Mouse (Mus musculus): ENCODE measurements at regions not wholly inside any gene's neighbourhood (a gene's known extent, or its start where the extent isn't known, plus 50 kb on each side); places are given as distances from the start of the nearest gene placed in this dataset.
A peak's percentile ranks its signal among the peaks of the same experiment; 100 is the strongest.

DNA sequence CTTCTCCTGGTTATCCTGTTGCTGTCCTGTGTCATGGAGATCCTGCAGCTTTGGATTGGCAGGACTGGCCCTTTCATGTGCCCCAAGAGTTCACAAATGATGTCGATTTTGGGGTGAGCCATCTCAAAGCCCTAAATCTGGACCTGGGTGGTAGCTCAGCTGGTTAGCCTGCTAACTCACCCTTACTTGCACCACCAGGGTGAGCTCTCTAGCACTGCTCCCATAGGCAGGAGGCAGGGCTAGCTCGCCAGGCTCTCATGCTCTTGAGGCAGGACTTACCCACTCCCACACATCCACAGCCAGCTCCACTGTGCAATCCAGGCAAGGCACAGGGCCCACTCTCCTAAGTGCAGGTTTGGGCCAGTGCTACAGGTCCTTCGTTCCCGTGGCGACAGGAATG, 605.5 kb upstream of the Nrp1 start:
- no peak for DNase-seq
- intact Hi-C loops (cut with DNase I; ENCODE audit: low total_unique reads), result no loop called here

DNA sequence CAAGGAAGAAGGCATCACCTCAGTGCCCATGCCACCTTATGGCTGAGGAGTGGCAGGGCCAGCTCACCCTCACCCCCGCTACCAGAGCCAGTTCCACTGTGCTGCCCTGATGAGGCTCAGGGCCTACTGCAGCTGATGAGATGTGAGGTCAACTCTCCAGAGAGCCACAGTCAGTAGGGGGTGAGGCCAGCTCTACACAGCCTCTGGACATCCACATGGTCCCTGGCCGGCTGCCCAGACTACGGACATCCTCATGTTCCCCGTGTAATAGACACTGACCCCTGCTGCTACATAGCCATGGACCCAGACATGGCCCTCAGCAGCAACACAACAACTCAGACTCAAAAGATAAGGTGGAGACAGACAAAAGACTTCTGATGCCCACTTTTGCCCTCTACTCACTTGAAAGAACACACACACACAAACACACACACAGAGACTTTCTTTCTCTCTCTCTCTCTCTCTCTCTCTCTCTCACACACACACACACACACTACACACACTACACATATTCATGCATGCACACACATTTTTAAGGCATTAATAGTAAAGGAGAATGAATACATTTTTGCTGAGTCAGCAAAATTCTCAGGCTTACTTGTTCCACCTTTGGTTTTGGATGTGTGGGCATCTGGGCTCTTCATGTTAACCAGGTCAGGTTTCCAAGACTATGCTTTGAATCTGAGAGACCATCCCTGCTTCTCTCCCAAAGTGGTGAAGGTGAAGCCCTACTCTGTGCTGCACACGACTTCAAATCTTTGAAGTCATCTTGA, 604.4 kb upstream of the Nrp1 start:
- intact Hi-C loops (cut with DNase I; ENCODE audit: low total_unique reads), result no loop called here
- peak; percentile 51 for DNase-seq

DNA sequence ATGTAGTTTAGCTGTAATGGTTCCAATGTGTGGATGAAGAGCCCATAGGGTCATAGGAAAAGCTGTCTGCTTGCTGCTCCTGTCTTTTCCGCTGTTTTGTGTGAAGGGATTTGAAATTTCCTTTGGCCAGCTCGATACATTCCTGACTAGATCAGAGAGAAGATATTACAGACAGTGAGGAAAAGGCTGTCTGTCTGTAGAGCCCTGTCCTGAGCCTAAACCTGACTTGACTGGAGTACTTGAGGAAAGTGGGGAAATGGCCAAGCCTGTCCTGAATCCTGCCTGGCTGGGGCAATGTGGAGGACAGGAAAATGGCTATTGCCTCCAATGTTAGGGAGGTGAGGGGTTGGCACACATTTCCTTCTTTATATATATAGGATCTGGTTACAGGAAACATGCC, 601.0 kb upstream of the Nrp1 start:
- no peak for DNase-seq
- intact Hi-C loops (cut with DNase I; ENCODE audit: low total_unique reads), result no loop called here

DNA sequence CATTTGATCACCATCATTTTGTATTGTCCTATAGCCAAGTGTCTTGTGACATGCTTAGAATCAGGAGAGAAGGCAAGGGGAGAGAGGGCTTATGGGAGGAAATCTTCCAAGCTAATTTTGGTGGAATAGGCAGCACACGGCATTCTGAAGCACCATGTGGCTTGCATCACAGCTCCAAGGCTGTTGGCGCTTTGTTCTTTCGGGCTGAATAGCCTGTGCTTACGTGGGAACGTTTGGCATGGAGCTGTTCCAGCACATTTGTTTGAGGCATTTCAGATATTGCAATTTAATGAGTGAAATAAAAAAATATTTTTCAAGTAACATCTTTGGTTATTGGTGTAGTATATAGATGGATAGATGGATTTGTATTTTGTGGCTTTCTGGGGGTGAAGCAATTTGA, 598.5 kb upstream of the Nrp1 start:
- DNase-seq, result no peak
- intact Hi-C loops (cut with DNase I; ENCODE audit: low total_unique reads), result no loop called here

DNA sequence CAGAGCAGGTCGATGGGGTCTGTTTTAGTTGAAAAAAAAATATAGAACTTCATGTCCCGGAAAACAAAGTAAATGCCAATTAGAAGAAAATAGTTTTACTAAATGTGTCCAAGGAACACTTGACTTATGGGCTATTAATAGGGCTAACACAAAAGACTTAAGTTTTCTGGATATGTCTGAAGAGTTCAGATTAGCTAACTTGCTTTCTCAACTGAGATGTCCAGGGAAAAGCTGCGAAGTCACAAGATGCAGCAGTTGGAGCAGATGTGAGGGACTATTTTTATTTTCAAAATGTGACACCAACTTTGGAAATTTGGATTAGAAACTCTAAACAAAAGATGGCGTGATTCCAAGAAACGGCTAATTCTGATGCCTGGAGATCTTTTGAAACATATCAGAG, 593.2 kb upstream of the Nrp1 start:
- intact Hi-C loops (cut with DNase I; ENCODE audit: low total_unique reads), result no loop called here
- no peak for DNase-seq

DNA sequence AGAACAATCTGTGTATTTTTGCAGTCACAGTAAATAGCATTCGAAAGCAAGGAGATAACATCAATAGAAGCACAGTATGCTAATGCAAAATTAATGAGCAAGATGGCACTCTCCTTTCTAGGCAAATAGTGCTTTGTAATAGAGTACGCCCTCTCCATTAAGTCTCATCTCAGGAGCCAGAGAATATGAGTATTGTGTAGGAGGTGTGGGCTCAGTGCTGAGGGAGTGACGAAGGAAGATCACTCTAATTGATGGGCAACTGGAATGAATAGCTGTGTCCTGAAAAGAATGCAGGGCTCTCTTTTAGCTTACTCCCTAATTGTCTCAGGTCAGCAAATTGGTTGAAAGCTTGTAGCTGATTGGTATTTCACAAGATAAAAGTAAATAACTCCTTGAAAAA, 590.1 kb upstream of the Nrp1 start:
- no peak for DNase-seq
- intact Hi-C loops (cut with DNase I; ENCODE audit: low total_unique reads), result no loop called here

DNA sequence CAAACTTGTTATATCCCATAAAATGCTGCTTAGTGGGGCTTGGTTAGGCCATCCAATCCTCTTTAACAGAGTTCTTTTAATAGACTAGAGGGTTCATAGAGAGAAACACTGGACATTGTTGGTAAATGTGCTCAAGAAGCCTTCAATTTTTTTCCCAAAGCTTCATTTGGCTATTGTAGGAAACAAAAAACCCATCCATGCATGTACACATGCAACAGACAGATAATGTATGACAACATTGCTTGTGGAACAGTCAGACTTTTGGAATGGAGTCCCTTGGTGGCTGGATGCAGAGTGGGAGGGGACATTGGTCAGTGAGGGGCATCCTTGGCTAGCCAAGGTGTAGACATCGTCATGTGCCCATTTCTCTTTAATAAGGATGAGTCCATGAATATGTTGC, 588.8 kb upstream of the Nrp1 start:
- intact Hi-C loops (cut with DNase I; ENCODE audit: low total_unique reads), result no loop called here
- DNase-seq, result no peak

DNA sequence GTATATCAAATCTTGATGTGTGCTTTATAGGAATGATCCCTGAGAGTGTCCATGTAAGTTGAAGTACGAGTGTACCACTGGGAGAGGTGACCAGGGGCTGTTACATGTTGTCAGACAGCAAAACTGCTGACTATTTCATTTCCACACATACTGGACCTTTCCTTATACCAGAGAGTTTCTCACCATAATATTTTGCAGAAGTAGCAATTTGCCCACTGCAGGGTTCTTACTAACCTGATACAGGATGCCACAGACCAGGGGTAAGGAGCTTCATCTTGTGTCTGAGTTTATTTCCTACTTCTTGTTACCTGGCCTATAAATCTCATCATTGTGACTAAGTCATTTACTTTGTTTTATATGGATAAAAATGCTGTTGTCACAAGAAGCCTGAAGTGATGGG, 586.6 kb upstream of the Nrp1 start:
- intact Hi-C loops (cut with DNase I; ENCODE audit: low total_unique reads), result no loop called here
- no peak for DNase-seq

DNA sequence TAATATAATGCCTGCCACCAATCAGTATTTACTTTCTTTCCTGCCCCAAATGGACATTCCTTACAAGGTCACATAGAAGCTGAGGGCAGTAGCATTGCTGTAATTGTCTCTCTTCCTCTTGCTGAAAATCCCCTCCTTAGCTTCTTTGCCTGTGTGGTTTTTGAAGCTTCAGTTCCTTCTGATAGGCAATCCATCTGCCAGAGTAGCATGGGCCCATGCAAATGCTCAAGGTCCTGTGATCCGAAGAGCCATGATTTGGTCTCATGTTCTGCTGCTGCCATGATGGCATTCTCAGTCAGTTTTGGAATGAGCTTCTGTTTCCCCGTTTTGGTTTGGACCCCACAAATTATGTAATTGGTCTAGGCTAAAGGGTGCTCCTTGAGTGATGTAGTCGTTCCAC, 586.0 kb upstream of the Nrp1 start:
- DNase-seq, result no peak
- intact Hi-C loops (cut with DNase I; ENCODE audit: low total_unique reads), result no loop called here

DNA sequence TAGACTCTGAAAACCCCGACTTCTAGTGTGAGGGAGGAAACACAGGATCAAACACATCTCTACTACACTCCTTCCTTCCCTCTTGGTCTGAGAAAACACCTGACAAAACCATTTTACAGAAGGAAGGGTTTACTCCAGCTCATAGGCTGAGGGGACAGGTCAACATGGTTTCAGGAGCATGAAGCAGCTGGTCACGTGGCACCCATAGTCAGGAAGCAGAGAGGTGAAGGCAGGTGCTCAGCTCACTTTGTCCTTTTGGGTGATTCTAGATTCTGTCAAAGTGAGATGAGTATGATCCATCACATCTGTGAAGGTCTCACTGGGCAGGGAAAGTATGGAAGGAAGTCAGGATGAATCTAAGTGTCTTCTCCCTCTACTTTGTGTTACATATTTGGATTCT, 585.5 kb upstream of the Nrp1 start:
- intact Hi-C loops (cut with DNase I; ENCODE audit: low total_unique reads), result no loop called here
- no peak for DNase-seq

DNA sequence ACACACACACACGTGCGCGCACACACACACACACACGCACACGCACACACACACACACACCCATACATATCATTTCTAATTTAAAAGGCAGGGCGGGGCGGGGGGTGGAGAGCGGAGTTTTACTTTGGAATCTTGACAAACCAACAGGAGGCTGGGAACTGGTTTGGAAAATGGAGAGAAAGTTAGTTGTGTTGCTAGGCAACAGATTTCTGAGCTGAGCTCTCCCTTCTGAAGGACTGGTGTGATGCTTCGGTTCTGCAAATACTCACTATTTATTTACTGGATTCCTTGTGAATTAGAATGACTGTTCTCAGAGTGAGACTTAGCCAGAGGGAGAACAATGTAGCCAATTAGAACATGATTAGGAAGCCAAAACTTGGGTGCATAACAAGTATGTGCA, 583.8 kb upstream of the Nrp1 start:
- intact Hi-C loops (cut with DNase I; ENCODE audit: low total_unique reads), result no loop called here
- no peak for DNase-seq

DNA sequence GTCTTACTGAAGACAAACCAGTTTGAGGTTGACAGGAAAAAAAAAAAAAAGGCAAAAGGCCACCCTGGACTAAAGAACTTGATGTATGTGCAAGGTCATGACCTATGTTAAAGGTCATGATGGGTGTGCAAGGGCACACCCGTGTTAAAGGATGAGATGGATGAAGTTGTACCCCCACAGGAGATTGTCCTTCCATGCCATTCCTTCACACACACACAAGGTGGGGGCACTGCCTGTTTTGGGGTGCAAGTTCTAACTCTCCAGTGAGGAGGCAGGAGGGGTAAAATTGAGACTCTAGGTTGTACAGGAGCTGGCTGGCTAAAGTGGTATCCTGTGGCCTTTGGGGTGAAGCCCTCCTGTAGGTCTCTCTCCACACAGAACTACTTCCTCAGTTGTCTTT, 583.2 kb upstream of the Nrp1 start:
- no peak for DNase-seq
- intact Hi-C loops (cut with DNase I; ENCODE audit: low total_unique reads), result no loop called here

DNA sequence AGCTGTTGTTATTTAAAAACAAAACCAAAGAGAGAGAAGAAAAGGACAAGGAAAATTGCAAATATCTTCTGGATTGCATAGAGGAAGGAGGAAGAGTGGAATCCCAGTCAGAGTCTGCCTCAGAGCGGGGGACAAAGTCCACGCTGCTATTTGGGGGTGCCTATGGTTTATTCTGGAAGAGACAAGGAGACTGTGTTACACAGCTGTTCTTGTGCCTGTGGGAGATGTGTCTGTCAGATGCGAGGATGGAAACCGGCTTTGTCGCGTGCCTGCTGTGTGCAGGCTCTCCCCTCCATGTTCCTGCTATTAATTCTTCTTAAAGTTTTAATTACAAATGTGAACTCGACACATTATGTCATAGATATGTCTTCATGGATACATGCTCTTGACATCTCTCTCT, 582.7 kb upstream of the Nrp1 start:
- no peak for DNase-seq
- intact Hi-C loops (cut with DNase I; ENCODE audit: low total_unique reads), result no loop called here

DNA sequence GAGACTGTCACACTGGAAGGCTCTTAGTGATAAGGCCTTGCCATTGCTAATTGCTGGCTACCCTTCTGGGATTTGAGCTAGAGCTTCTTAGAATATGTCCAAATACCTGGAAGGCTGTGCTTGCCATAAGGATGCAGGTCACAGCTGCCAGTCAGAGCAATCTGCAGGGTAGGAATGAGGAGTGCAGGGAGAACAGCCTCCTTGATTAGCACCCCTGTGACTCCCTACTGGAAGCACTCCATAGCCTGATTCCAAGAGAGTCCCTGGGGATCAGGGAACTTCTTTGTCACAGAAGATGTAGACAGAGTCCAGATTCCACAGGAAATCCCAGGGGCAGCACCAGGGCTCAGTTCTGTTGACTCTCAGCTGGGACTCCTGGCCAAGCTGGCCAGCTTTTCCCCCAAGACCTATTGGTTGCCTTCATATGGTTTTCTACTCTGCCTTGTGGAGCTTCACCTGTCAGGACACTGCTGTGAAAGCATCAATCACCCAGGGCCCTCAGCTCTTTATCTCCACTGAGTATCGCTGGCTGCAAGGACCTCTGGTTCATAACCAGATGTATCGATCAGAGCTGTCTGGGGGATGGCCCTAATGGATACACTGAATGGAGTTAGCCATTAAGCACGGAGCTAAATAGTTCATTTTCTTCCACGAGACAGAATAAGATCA, 579.9 kb upstream of the Nrp1 start:
- intact Hi-C loops (cut with DNase I; ENCODE audit: low total_unique reads), result no loop called here
- DNase-seq, result no peak

DNA sequence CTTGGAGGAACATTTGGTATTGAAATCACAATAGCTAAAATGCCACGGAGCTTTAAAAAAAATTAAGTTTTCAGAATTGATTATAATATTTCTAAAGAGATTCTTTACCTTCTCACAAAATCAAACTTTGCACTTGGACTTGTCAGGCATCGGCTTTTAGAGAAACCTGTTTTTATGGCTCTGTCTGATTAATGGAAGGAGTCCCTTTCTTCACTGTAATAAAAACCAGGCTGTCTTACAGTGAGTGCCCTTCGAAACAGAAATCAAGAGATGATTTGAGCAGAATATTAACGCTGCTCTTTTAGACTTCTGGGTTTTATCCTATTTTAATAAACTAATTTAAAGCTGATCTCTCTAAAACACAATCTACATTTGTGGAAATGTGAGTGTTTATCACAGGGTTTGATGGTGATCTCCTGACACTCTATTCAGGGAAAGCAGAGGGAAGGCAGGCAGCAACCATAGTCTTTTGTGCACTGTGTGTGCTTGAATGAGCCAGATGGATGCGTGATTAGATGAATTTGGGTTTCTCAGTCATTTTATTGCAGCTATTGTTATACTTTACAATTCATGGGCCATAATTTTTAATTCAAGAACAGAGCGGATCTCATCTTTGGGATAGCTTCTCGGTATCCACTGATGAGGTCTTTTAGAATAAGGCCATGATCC, 579.2 kb upstream of the Nrp1 start:
- DNase-seq, result no peak
- intact Hi-C loops (cut with DNase I; ENCODE audit: low total_unique reads), result no loop called here

DNA sequence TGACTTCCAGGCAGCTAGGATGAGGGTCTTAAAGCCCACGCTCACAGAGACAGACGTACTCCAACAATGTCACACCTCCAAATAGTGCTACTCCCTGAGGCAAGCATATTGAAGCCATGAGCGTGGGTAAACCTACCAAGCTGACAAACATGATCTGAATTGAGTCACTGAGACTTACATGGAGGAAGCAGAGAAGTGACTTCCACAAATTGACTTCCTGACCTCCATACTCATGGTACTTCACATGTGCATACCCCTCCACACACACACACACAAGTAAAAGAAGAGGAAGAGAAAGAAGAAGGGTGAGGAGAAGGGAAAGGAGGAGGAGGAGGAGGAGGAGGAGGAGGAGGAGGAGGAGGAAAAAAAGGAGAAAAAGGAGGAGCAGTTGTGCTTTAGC, 577.8 kb upstream of the Nrp1 start:
- DNase-seq, result no peak
- intact Hi-C loops (cut with DNase I; ENCODE audit: low total_unique reads), result no loop called here

DNA sequence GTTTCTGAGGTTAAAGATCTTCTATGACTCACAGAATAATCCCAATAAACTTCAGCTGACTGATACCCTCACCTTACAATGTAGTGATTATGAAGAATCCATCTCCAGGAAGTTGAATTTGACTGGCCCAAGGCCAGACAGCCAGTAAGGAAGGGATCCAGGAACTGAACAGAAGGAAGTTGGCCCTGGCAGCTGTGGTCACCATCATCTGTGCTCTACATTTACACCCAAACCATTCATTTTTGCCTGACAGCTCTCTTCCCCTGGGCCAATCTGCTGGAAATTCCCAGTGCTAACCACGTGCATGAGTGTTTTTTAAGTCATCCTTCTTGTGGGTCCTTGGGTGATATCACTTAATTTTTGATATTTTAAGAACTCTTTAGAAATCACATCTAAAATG, 577.4 kb upstream of the Nrp1 start:
- intact Hi-C loops (cut with DNase I; ENCODE audit: low total_unique reads), result no loop called here
- no peak for DNase-seq

DNA sequence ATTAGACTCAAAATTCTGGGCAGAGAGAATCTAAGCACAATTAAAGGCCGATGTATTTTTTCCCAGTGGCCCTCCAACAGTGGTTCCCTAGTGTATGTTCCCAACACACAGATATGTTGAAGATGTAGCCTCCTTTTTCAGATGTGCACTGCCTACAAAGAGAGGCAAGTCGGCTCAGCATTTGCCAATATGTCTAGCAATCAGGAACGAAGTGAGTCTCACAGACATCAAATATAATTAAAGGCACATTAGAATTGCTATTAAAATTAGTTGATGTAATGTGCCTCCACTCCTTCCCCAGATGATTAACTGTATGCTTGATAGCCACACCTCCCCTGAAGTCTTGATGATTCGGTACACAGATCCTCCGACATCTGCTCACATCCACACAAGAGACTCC, 565.8 kb upstream of the Nrp1 start:
- no peak for DNase-seq
- intact Hi-C loops (cut with DNase I; ENCODE audit: low total_unique reads), result no loop called here

DNA sequence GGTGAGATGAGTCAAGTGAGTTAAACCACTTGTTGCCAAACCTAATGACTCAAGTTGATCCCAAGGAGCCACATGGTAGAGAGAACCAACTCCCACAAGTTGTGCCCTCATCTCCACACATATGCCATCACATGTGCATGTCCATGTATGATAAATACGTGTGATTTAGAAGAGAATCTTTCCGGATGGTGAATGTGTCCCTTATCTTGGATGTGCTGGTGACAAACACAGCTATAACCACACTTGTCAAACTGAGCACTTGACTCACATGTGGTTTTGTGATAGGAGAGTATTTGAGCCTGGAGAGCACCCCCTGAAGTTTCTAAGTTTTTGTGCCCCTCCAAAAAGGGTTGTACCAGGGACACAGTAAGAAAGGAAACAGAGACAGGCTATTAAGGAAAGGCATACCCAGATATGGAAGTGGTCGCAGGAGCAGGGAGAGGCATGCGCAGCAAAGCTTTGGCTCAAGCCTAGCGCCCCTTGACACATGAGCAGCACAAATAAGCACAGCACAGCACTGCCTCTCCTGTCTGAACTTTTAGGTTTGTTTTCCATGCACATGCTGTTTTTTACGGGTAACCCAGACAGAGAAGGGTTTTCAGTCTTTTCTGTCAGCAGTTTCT, 558.4 kb upstream of the Nrp1 start:
- no peak for DNase-seq
- intact Hi-C loops (cut with DNase I; ENCODE audit: low total_unique reads), result no loop called here

DNA sequence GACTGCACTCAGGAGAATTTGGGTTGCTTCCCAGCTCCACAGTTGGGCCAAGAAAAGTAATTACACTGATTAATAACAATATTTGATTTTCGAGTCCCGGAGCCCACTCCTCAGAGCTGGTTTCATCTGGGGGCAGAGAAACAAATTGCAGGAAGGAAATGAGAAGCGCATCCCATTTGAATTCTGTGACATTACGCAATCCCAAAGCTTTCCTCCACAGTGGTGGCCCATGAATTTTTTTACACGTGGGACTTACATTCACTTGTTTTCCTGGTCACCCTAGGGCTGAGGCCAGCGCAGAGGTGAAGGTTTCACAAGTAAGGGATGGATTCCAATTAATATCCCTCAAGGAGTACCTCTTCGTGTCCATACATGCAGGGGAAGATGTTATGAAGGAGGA, 556.3 kb upstream of the Nrp1 start:
- intact Hi-C loops (cut with DNase I; ENCODE audit: low total_unique reads), result no loop called here
- DNase-seq, result no peak
